Mouse (Mus musculus) embryonic fibroblast, embryonic 13.5 days (primary cell): ENCODE measurements at regions not wholly inside any gene's neighbourhood (a gene's known extent, or its start where the extent isn't known, plus 50 kb on each side); places are given as distances from the start of the nearest gene placed in this dataset.

Experiments
- CTCF ChIP-seq: IDR thresholded peaks from 2 replicates; pipeline ENCODE4 v1.5.1; 2011; ENCODE audit warnings: mild to moderate bottlenecking, control low read depth, low read length, moderate library complexity, borderline replicate concordance; ENCODE audit not compliant: insufficient read depth
- POLR2A ChIP-seq: IDR thresholded peaks from 2 replicates; pipeline ENCODE4 v1.6.1; 2011; ENCODE audit warnings: low read depth, mild to moderate bottlenecking, control low read depth, low read length, moderate library complexity

DNA sequence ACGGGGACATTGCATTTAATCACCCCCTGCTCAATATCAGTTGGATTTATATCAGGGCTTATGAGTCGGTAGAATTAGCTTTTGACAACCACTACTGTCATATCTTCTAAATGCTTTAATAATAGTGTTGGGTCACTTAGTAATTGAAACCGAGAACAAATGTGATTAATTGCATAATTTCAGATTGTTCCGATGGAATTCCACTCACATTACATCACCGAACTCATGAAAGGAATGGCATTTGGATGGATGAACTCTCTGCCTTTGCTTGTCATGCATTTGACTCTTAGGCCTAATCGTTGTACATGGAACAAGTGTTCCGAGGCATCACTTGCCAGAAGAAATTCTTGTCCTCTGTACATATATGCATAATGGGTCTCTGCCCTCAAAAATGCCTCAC is 99.6 kb upstream of the Tbc1d5 start:
- TF ChIP-seq CTCF = no peak
- TF ChIP-seq POLR2A = no peak
